Mouse (Mus musculus) ovary, postnatal 36 days (tissue): ENCODE measurements around the gene Slc25a33.
A peak's percentile ranks its signal among the peaks of the same experiment; 100 is the strongest.

Experiments used
- DNase-seq: peaks from one replicate; pipeline ENCODE4 v3.0.0; 2022; ENCODE audit warnings: low spot score, mixed read lengths

Slc25a33 gene

GRCm38 (mm10) chr4:149725661-149726350, 48.3 kb downstream of the Slc25a33 start:
- peak; percentile 75 for DNase-seq

- DNase-seq, result no peak
Observed at GRCm38 (mm10) chr4:149724916-149725470, 49.1 kb downstream of the Slc25a33 start.

GRCm38 (mm10) chr4:149723855-149724731, 50.0 kb downstream of the Slc25a33 start:
- peak; percentile 51 for DNase-seq

- DNase-seq, result no peak
Observed at GRCm38 (mm10) chr4:149723021-149723390, 51.1 kb downstream of the Slc25a33 start.

- no peak for DNase-seq
Observed at GRCm38 (mm10) chr4:149722104-149723020, 51.7 kb downstream of the Slc25a33 start.

GRCm38 (mm10) chr4:149721163-149721562, 52.9 kb downstream of the Slc25a33 start:
- DNase-seq, result no peak

- DNase-seq, result no peak
Observed at GRCm38 (mm10) chr4:149719686-149720085, 54.4 kb downstream of the Slc25a33 start.

- DNase-seq, result no peak
Observed at GRCm38 (mm10) chr4:149714542-149714941, 59.5 kb downstream of the Slc25a33 start.

GRCm38 (mm10) chr4:149711955-149712354, 62.1 kb downstream of the Slc25a33 start:
- DNase-seq, result peak; percentile 47

- DNase-seq, result no peak
Observed at GRCm38 (mm10) chr4:149711485-149711884, 62.6 kb downstream of the Slc25a33 start.

GRCm38 (mm10) chr4:149710510-149710909, 63.6 kb downstream of the Slc25a33 start:
- DNase-seq, result peak; percentile 46

GRCm38 (mm10) chr4:149705941-149706340, 68.1 kb downstream of the Slc25a33 start:
- DNase-seq, result no peak

GRCm38 (mm10) chr4:149705298-149705697, 68.8 kb downstream of the Slc25a33 start:
- DNase-seq, result no peak

GRCm38 (mm10) chr4:149702210-149702979, 71.7 kb downstream of the Slc25a33 start, which contains the start of gene Pik3cd:
Gene Pik3cd (minus strand): TSS chr4:149702571.
- DNase-seq, result no peak

- no peak for DNase-seq
Observed at GRCm38 (mm10) chr4:149701426-149702209, 72.5 kb downstream of the Slc25a33 start.

GRCm38 (mm10) chr4:149699953-149700352, 74.1 kb downstream of the Slc25a33 start:
- DNase-seq, result no peak

- peak; percentile 65 for DNase-seq
Observed at GRCm38 (mm10) chr4:149698197-149698821, 75.8 kb downstream of the Slc25a33 start.

- peak; percentile 31 for DNase-seq
Observed at GRCm38 (mm10) chr4:149697506-149698196, 76.4 kb downstream of the Slc25a33 start.
